13 mouse cellular contexts compared by ENCODE assay signal in genomic region chr2:145268971-145269370, GRCm38 (mm10).
DNase-seq lines count a peak whose midpoint lies in the region.
"Had no signal": no experiment of that assay in that cellular context is flagged by ENCODE, and none has a peak within 500 bp of the region (broad histone marks: within the 10 kb centered on the region; RNA-seq: fewer than 3 reads in every experiment).

No protein-coding gene starts in this region.

- DNase-seq in 3134 (ENCODE audit: extremely low read depth, insufficient read length, low spot score) (peak; percentile 37), 3T3-L1 (ENCODE audit: low read depth, low spot score) (peak; percentile 77), NIH3T3 (ENCODE audit: low read depth) (peak; percentile 3), MN1 (ENCODE audit: low spot score) (no peak)
- no peak for DNase-seq in cerebellum, adult 11 months
- no peak for DNase-seq in kidney, postnatal 4 days
- DNase-seq: adrenal gland, adult 8-10 months; B cell, adult 2 months; cerebellum, adult 11-12 months; cerebellum, adult 2 months; cerebellum, adult 9-10 months; cerebellum, postnatal 25 days; forebrain, postnatal 0 days had no signal

Comparison
In these comparisons a context has a peak if more than half of its experiments do, and no peak if none do; other contexts are left out.
1. DNase-seq: peak in 3134 (single experiment), 3T3-L1 (single experiment) and NIH3T3 (single experiment); none in cerebellum, adult 11 months (single experiment), MN1 (single experiment) and kidney, postnatal 4 days (0 of 2).